Mouse (Mus musculus): ENCODE measurements around the gene Olfr71.

The Olfr71 gene

DNA sequence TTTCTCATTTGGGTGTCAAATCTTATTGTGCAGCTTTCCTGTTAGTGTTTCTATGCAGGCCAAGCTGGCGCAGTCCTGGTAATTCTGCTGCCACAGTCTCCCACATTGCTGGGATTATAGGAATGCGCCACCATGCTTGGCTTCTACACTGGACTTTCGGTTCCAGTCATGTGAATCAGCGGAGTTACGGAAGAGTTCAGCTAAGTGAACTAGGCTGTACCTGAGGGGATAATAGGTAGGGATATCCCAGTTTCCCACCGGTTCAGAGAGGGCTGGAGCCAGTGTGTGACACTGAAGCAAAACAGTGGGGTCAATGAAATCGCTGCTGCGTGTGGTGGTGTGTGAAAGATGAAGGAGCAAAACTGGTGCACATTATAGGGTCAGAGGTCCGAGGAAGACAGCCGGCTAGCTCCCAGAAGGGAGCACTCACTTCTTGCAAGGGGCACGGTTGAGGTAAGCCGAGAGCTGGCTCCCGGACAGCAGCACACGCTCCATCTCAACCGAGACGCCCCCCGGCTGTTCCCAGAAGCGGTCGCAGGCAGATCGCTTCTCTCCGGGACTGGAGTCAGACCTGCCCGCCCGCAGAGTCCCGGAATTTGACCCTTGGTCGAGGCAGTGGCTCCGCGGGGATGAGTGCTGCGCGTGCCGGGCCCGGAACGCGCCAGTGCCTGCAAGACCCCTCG lies 54.3 kb downstream of the Olfr71 start:
- no peak for DNase-seq
